Mouse (Mus musculus) common myeloid progenitor, adult 5-6 weeks (primary cell): ENCODE measurements around the gene Ap3b1. TPM values are rescaled to one million over a fixed set of nuclear protein-coding genes. Genes with fewer than 3 reads are reported as not detected.

ENCODE experiments used
- ATAC-seq: replicated peaks from 2 replicates; pipeline ENCODE4 v1.8.0; 2016; ENCODE audit warnings: low read depth, mild to moderate bottlenecking, moderate TSS enrichment, inconsistent platforms; ENCODE audit not compliant: poor library complexity, severe bottlenecking
- total RNA-seq: library from RNA; stranded (forward); fragments of 200-1000, 187-1606 nt; gene quantifications from 2 replicates; pipeline ENCODE4 v1.2.3, GENCODE M21; 2017

The Ap3b1 gene
- total RNA-seq, 1 experiment from 2014 or later: 133 TPM

GRCm38 (mm10) chr13:94523213-94523612 is 164.5 kb downstream of the Ap3b1 start:
- ATAC-seq: peak; percentile 33; the same call in 1 of the 2 replicates

GRCm38 (mm10) chr13:94524669-94525238 is 166.0 kb downstream of the Ap3b1 start:
- ATAC-seq: peak; percentile 77

- no peak for ATAC-seq
Measured at GRCm38 (mm10) chr13:94529138-94529537, 170.4 kb downstream of the Ap3b1 start.

- no peak for ATAC-seq
Measured at GRCm38 (mm10) chr13:94533516-94533915, 174.8 kb downstream of the Ap3b1 start.

- ATAC-seq: no peak
Measured at GRCm38 (mm10) chr13:94537336-94537735, 178.6 kb downstream of the Ap3b1 start.

- no peak for ATAC-seq
Measured at GRCm38 (mm10) chr13:94539851-94540646, 181.3 kb downstream of the Ap3b1 start.

GRCm38 (mm10) chr13:94542061-94542460 is 183.3 kb downstream of the Ap3b1 start:
- no peak for ATAC-seq

GRCm38 (mm10) chr13:94544211-94544610 is 185.5 kb downstream of the Ap3b1 start:
- ATAC-seq: no peak

- no peak for ATAC-seq
Measured at GRCm38 (mm10) chr13:94545739-94546138, 187.0 kb downstream of the Ap3b1 start.

- ATAC-seq: no peak
Measured at GRCm38 (mm10) chr13:94546246-94546645, 187.5 kb downstream of the Ap3b1 start.

GRCm38 (mm10) chr13:94549580-94549979 is 190.8 kb downstream of the Ap3b1 start:
- ATAC-seq: no peak

GRCm38 (mm10) chr13:94550037-94550436 is 191.3 kb downstream of the Ap3b1 start:
- no peak for ATAC-seq

GRCm38 (mm10) chr13:94560011-94560410 is 201.3 kb downstream of the Ap3b1 start:
- peak; percentile 83 for ATAC-seq

- no peak for ATAC-seq
Measured at GRCm38 (mm10) chr13:94560878-94561277, 202.1 kb downstream of the Ap3b1 start.

GRCm38 (mm10) chr13:94562652-94563339 is 204.0 kb downstream of the Ap3b1 start:
- no peak for ATAC-seq

GRCm38 (mm10) chr13:94563836-94564235 is 205.1 kb downstream of the Ap3b1 start:
- no peak for ATAC-seq

GRCm38 (mm10) chr13:94564351-94564994 is 205.7 kb downstream of the Ap3b1 start:
- ATAC-seq: no peak

GRCm38 (mm10) chr13:94565176-94565575 is 206.4 kb downstream of the Ap3b1 start:
- no peak for ATAC-seq

GRCm38 (mm10) chr13:94565616-94566015 is 206.9 kb downstream of the Ap3b1 start:
- ATAC-seq: no peak

GRCm38 (mm10) chr13:94567739-94568138 is 209.0 kb downstream of the Ap3b1 start:
- ATAC-seq: no peak

GRCm38 (mm10) chr13:94571001-94571400 is 212.2 kb downstream of the Ap3b1 start:
- ATAC-seq: no peak
